In the genomic region with DNA sequence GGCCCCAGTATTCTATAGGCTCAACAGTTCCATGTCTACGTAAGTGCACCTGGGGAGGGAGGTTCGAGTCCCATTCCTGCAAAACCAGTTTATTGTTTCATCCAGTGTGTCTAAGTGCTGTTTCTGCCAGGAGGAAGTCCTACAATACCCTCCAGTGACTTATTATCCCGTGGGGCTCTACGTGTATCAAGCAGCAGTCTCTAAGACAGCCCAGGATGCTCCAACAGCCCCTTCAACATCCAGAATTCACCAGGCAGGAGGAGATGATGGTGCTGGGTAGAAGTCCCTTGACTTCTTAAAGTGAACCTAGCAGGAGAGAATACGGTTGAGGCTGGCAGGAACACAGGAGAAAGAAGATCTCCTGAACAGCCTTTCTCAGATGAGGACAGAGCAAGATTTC, we compare ENCODE assay signal across 8 mouse cellular contexts. TPM values are rescaled to one million over a fixed set of nuclear protein-coding genes. Genes with fewer than 3 reads are reported as not detected.
DNase-seq lines count a peak whose midpoint lies in the region; ATAC-seq lines count a peak whose summit lies in the region.

No protein-coding gene starts in this region.

- peak overlapping the region; percentile 82 for H3K4me2 ChIP-seq in heart, embryonic 15.5 days
- peak overlapping the region; percentile 94 for H3K4me2 ChIP-seq in hindbrain, embryonic 11.5 days (replicated peaks; ENCODE audit: low read depth, low read length)

- peak overlapping the region; percentile 88; the same call in 1 of the 2 replicates for H3K9ac ChIP-seq in heart, embryonic 15.5 days
- H3K9ac ChIP-seq in hindbrain, embryonic 11.5 days (ENCODE audit: low read depth, low read length): no peak overlapping the region

- H3K4me3 ChIP-seq in heart, embryonic 15.5 days: peak overlapping the region; percentile 84
- H3K4me3 ChIP-seq in hindbrain, embryonic 11.5 days (ENCODE audit: low read depth, low read length): peak overlapping the region; percentile 65
- H3K4me3 ChIP-seq in midbrain, embryonic 10.5 days: peak overlapping the region; percentile 78

- peaks cover 32% of the 10 kb centered on the region for H3K4me1 ChIP-seq in heart, embryonic 15.5 days (replicated peaks)
- peaks cover 2% of the 10 kb centered on the region; the same call in 1 of the 2 replicates for H3K4me1 ChIP-seq in hindbrain, embryonic 11.5 days (replicated peaks; ENCODE audit: control insufficient read depth, insufficient read depth, low read length)
- H3K4me1 ChIP-seq in midbrain, embryonic 10.5 days: peaks cover 28% of the 10 kb centered on the region

- ATAC-seq in heart, embryonic 15.5 days (replicated peaks; ENCODE audit: insufficient number of reproducible peaks, insufficient read depth, low FRiP score, low read depth): 0 out of 2 replicates have a peak, but pooled peaks have one; percentile 11
- ATAC-seq in hindbrain, embryonic 11.5 days (ENCODE audit: low FRiP score): no peak

- 41% methylated on average over 5 of the region's 5 CpGs for WGBS in heart, embryonic 15.5 days
- 37% methylated on average over 5 of the region's 5 CpGs for WGBS in hindbrain, embryonic 11.5 days
- 51% methylated on average over 5 of the region's 5 CpGs for WGBS in midbrain, embryonic 10.5 days

- H3K9me3 ChIP-seq in heart, embryonic 15.5 days (replicated peaks): no peaks in the 10 kb centered on the region
- H3K9me3 ChIP-seq in hindbrain, embryonic 11.5 days (ENCODE audit: control insufficient read depth, low read length): no peaks in the 10 kb centered on the region
- H3K9me3 ChIP-seq in midbrain, embryonic 10.5 days (replicated peaks): no peaks in the 10 kb centered on the region

- no peaks in the 10 kb centered on the region for H3K36me3 ChIP-seq in heart, embryonic 15.5 days
- H3K36me3 ChIP-seq in hindbrain, embryonic 11.5 days (ENCODE audit: control insufficient read depth, insufficient read depth, low read length): no peaks in the 10 kb centered on the region
- H3K36me3 ChIP-seq in midbrain, embryonic 10.5 days: no peaks in the 10 kb centered on the region

- DNase-seq in heart, adult 11 months: no peak
- DNase-seq in R1 (ENCODE audit: low read depth, low spot score): peak; percentile 40
- DNase-seq in hindbrain, embryonic 11.5 days (ENCODE audit: low spot score): no peak
- no peak for DNase-seq in midbrain, embryonic 10.5 days (ENCODE audit: low spot score)
- no peak for DNase-seq in left cerebral cortex, adult 11 months (ENCODE audit: low spot score)
- no peak for DNase-seq in adrenal gland, adult 2 months
- DNase-seq in kidney, postnatal 14 days: no peak

- peaks cover 13% of the 10 kb centered on the region; the same call in 1 of the 2 replicates for H3K27me3 ChIP-seq in heart, embryonic 15.5 days
- no peaks in the 10 kb centered on the region for H3K27me3 ChIP-seq in hindbrain, embryonic 11.5 days (ENCODE audit: control insufficient read depth, insufficient read depth, low read length)
- peaks cover 45% of the 10 kb centered on the region for H3K27me3 ChIP-seq in midbrain, embryonic 10.5 days (ENCODE audit: low read depth, poor library complexity, severe bottlenecking)

- H3K27ac ChIP-seq in heart, embryonic 15.5 days: 0 out of 2 replicates have a peak overlapping the region, but pooled peaks have one; percentile 83
- H3K27ac ChIP-seq in hindbrain, embryonic 11.5 days (ENCODE audit: low read depth, low read length): no peak overlapping the region
- 0 out of 2 replicates have a peak overlapping the region, but pooled peaks have one; percentile 89 for H3K27ac ChIP-seq in midbrain, embryonic 10.5 days (replicated peaks)

RNA-seq across cellular contexts. Expression of a gene that starts 0.5 kb away (rescaled TPM):
- 16.4 and 22.9 TPM in 2 replicates for polyA plus RNA-seq in heart, embryonic 15.5 days (2015; fragmentation: Nextera tagmentation; extraction: Ambion mirVana)
- polyA plus RNA-seq in hindbrain, embryonic 11.5 days (2014; fragmentation: Nextera tagmentation; extraction: Ambion mirVana): 7.0 and 9.5 TPM in 2 replicates
- 9.1 and 9.7 TPM in 2 replicates for polyA plus RNA-seq in midbrain, embryonic 10.5 days (2016; fragmentation: Nextera tagmentation; extraction: Ambion mirVana)
- 10 to 100 TPM; 57.2 to 67.7 TPM for total RNA-seq in adrenal gland, adult 2 months (2021)
- polyA plus RNA-seq in adrenal gland, adult 2 months (2012; rRNA removed): 39.2 and 44.2 TPM in 2 replicates
